Mouse (Mus musculus): ENCODE measurements around the gene Trmt61a.

The Trmt61a gene

GRCm38 (mm10) chr12:111672176-111672575 lies 5.7 kb upstream of the Trmt61a start, which contains the start of gene Ckb:
TSS of gene Ckb (minus strand) at chr12:111672338.
- peak; percentile 89 for DNase-seq (ENCODE audit: low read depth, low spot score)

DNA sequence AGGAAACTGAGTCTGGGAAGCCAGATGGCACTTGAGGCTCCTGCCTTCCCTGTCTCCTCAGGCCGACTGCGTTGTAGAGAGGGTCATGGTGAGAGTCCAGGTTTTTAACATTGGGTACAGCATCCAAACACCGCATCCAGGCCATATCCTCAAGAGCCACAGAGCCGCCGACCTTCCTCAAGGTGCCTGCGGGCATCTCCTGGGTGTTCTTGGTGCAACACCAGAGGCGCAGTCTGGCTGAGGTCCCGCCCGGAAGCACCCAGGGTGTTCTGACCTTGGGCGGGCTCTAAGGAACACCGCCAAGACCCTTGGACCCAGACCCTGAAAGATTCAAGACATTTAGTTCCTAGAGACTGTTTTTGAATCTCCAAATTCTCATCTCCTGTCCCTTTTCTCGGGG lies 5.3 kb upstream of the Trmt61a start:
- peak; percentile 69 for DNase-seq (ENCODE audit: low read depth, low spot score)

- peak; percentile 52 for DNase-seq (ENCODE audit: low read depth, low spot score)
These were observed 2.9 kb upstream of the Trmt61a start for GRCm38 (mm10) chr12:111674850-111675486.

DNA sequence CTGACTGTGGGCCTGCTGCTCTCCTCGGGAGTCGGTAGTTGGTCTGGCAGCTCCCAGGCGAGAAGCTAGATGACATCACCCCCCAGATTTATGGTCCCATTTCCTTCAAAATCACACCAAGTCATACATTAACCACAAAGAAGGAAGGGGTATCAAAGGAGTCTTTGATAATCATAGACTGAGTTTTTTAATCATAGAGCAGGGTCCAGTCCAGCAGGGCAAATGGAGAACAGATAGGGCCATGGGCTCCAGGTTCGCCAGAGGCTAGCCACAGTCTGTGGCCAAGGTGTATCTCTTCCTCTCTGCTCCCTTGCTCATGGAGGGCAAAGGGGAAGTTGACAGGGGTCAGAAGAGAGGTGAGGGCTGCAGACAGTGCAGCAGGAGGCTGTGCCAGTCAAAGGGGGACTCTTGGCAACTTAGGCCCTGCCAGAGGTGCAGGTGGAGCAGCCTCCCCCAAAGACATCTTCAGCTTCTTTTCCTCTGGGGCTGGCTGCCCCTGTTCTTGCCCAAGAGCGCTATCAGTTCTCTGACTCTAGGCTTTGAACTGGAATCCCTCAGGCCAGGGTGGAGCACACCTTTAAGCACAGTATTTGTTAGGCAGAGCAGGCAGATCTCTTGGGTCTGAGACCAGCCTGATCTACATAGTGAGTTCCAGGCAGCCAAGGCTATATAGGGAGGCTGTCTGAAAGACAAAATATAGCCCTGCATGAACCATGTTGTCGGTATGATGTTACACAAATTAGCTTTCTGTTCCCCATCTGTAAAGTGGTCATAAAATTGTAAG lies 1.9 kb upstream of the Trmt61a start:
- peak; percentile 85 for DNase-seq (ENCODE audit: low read depth, low spot score)

DNA sequence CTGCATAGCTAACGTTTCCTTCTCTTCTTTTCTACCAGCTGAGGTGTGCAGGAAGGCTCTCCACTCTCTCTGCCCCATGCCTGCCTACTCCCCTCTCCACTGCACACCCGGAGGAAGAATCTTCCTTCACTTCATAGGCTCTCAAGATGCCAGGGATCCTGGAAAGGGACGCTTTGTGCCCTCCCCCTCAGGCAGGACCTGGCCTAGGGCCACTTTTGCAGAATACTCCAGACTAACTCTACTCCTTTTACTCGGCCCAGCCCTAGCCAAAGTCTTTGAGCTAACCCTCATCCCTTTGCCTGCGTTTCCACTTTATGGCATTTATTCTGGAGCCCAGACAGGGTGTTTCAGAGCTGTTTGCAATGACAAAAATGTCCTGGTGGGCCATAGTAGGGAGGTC lies 484 bp upstream of the Trmt61a start:
- DNase-seq (ENCODE audit: low read depth, low spot score), result no peak

- no peak for DNase-seq (ENCODE audit: low read depth, low spot score)
These were observed 697 bp downstream of the Trmt61a start for GRCm38 (mm10) chr12:111678670-111678933.

DNA sequence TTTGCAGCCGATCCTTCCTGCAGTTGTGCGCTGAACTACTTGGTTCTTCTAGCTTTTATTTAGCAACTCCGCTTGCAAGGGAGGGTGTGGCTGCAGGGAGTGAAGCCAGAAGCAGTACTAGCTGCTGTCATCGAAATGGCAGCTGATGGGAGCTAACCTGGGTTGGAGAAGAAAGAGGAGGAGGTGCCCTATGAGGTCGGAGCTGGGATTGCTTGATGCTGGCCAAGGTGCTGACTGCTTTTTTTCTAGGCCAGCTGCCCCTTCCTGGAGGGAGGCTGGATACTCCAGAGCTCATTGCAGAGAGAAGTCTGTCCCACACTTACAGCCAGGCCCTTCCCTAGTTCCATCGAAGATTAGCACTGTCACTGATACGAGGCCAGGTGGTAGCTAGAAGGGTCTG lies 1.1 kb downstream of the Trmt61a start:
- DNase-seq (ENCODE audit: low read depth, low spot score), result peak; percentile 57

GRCm38 (mm10) chr12:111680661-111681060 lies 2.8 kb downstream of the Trmt61a start:
- no peak for DNase-seq (ENCODE audit: low read depth, low spot score)

DNA sequence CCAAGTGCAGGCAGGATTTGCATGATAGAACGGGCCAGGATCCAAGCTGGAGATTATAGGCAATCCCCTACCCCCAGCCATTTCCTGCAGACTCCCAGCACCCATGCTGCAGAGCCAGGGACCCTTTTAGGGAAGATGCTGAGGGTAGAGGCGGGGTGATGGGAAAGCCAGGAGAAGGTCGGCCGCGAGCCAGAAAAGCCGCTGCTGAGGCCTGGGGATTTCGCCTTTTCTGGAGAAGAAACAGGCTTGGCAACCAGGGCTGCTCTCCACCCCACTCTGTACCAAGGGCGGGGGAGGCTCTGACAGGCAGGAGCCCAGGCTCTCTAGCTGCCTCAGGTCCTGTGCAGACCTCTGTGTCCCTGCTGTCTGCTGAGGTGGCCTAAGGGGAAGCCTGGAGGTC lies 3.4 kb downstream of the Trmt61a start:
- DNase-seq (ENCODE audit: low read depth, low spot score), result no peak

DNA sequence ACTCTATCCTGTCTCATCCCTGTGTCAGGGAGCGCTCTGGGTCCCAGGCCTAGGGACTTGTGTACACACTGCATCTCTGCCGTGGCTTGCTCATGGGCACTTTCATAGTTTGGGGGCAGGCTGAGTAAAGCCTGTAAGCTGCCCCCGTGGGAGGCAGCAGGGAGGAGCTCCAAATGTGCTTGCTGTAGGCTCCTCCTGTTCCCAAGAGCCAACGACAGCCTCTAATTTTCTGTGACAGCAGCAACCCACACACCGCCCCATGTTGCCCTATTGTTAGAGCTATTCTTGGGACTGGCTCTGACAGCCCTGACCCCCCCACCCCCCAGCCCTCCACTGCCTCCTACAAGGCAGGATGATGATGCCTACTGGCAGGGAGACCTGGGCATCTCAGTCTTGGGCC lies 4.1 kb downstream of the Trmt61a start:
- no peak for DNase-seq (ENCODE audit: low read depth, low spot score)

DNA sequence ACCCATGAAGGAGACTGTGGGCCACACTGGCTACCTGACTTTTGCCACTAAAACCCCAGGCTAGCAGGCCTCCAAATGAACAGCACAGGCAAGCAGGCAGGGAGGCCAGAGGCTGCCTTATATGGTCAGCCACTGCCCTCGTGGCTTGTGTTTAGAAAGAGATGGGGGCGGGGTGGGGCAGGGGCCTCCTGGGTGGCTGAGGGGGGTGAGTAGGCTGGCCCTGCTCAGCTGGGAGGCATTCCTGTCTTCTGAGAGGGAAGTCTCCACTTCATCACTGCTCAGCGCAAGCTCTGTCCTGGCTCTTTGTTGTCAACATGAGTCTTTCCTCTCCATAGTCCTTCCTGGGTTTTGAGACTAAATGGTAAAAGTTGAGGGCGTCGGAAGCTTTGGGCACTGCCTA lies 4.9 kb downstream of the Trmt61a start:
- DNase-seq (ENCODE audit: low read depth, low spot score), result no peak

GRCm38 (mm10) chr12:111686390-111686789 lies 8.5 kb downstream of the Trmt61a start:
- no peak for DNase-seq (ENCODE audit: low read depth, low spot score)

DNA sequence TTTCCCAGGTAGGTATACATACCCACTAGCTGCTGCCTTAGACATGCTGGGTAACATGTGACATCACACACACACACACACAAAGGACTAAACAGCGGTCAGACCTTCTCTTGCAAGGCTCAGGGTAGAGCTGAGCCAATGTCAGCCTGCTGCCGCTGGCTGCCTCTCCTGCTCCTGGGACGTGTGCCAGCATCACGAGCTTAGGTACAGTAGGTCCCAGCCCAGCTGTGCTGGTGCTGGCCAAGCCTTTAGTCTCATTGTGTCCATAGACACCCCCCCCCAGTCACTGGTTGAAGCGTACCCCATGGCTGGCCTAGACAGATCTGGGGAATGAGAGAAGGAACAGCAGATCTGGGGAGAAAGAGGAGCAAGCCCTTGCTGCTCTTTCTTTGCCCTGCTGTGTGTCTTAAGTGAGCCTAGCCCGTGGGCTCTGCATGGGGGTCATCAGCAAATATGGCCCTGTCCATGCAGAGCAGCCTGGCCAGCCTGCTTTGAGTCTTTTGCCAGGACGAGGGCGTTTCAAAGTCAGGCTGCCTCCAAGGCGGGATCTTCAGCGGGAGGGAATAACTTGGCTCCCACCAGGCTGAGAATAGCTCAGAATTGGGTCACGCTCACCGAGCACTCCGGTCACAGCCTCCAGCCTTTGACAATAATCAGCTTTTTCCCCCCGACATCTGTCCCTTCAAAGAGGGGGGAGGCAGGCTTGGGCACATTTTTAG lies 9.6 kb downstream of the Trmt61a start:
- no peak for DNase-seq (ENCODE audit: low read depth, low spot score)

DNA sequence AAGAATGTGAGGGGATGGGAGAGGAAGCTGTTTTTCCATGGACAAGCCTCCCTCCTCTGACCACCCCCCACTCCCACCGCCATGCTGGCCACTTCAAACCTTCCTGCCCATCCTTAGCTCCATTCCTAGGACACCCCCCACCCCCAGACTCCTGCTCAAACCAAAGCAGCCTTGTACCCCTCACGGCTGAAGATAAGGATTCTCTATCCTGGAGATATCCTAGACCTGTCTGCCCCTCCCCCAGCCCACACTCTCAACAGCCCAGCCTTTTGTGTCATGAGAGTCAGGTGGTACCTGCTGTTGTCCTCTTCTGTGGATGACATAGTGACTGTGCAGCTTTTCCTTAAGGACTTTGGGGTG lies 10.1 kb downstream of the Trmt61a start:
- DNase-seq (ENCODE audit: low read depth, low spot score), result no peak

- no peak for DNase-seq (ENCODE audit: low read depth, low spot score)
These were observed 11.5 kb downstream of the Trmt61a start for GRCm38 (mm10) chr12:111689426-111689825.

DNA sequence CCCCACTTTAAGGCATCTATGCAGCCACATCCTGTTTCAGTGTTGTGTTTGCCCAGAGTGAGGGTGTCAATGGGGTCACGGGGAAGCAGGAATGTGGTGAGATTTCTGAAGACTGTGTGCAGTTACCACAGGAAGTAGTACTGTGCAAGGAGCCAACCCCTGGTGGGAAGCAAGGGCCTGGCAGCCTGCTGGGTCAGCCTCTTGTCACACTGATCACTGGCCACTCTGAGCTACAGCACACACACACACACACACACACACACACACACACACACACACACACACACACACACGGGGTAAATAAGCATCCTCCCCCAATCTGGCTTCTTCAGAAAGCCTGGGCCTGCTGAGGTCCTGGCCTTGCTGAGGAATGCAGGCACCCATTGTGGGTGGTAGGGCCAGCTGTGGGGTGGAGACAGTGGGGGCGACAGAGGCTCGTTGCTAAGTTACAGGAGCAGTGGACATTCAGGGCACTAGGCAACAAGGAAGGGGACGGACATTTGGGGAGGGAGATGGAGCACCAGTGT lies 13.5 kb downstream of the Trmt61a start:
- no peak for DNase-seq (ENCODE audit: low read depth, low spot score)

GRCm38 (mm10) chr12:111692899-111693298 lies 15.0 kb downstream of the Trmt61a start:
- DNase-seq (ENCODE audit: low read depth, low spot score), result no peak

DNA sequence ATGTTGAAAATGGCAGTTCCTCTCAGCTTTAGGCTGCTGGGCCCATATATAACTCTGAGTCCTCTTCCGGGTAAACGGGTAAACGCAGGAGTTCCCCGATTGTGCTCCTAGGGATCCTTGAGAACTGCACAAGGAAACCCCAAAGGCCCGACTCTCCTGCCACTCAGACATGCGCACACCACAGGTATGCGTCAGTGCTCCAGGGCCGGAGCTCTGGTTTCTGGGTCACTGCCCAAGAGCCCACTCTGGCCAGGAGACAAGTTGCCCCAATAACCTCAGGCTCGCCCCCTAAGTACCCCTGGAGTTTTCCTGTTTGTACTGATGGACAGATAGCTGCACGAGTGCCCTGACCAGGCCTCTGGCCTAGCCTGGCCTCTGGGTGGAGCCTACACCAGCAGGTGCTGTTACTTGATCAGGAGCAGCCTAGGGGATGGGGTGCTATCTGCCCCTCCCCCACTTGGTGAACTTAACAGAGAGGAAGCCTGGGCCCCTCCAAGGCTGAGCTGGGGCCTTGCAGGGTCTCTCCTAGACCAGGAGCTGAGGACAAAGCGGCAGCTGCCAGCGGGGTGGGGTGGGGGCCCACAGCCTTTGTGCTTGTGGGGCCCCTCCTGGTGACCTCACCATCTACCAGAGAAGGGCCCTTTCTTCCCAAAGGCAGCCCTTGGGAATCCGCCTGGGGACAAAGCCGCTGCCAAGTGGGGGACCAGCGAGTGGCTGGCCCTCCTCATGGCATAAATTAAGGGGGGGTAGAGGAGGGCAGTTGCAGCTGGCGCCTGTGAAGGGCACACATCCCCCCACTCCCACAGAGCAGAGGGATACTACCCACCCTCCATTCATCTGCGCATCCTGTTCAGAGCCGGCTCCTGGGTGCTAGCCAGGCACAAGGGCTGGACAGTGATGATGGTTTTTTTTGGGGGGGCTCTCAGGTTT lies 15.7 kb downstream of the Trmt61a start:
- no peak for DNase-seq (ENCODE audit: low read depth, low spot score)

- no peak for DNase-seq (ENCODE audit: low read depth, low spot score)
These were observed 16.4 kb downstream of the Trmt61a start for GRCm38 (mm10) chr12:111694271-111694781.

- no peak for DNase-seq (ENCODE audit: low read depth, low spot score)
These were observed 17.2 kb downstream of the Trmt61a start for GRCm38 (mm10) chr12:111694880-111695804.
